ENCODE assay signal across 25 mouse cellular contexts in the genomic region with DNA sequence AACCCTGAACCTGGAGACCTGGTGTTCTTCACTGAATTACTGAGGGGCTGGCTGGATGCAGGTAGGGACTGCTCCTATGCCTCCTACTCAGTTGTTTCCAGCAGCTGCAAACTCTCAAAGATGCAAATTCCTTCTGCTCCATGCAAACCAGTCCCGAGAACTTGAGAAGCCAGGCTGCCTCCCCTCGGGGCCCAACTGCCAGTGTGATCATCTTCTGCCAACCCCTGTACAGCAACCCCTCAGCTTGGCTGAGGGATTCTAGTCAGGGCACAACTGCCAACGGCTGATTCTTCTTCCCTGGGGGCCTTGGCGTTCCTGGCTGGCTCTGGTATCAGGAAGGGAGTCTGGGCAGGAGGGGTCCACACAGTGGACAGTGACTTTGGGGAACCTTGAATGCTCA. TPM values are rescaled to one million over a fixed set of nuclear protein-coding genes. Genes with fewer than 3 reads are reported as not detected.
A peak's percentile ranks its signal among the peaks of the same experiment; 100 is the strongest.
DNase-seq lines count a peak whose midpoint lies in the region; ATAC-seq and TF ChIP-seq lines count a peak whose summit lies in the region.
"Had no signal": no experiment of that assay in that cellular context is flagged by ENCODE, and none has a peak within 500 bp of the region (broad histone marks: within the 10 kb centered on the region; RNA-seq: fewer than 3 reads in every experiment).

No protein-coding gene starts in this region.

- no peak for TF ChIP-seq CTCF in hindbrain, postnatal 0 days (IDR thresholded peaks at IDR 0.05; ENCODE audit: low read depth)
- TF ChIP-seq CTCF in left cerebral cortex, adult 2 months (IDR thresholded peaks at IDR 0.05) = no peak

- H3K27me3 ChIP-seq in hindbrain, postnatal 0 days (ENCODE audit: insufficient read depth, low read length) = no peaks in the 10 kb centered on the region
- H3K27me3 ChIP-seq in hindbrain, embryonic 12.5 days = no peaks in the 10 kb centered on the region
- H3K27me3 ChIP-seq: forebrain, embryonic 13.5 days; liver, embryonic 13.5 days; midbrain, embryonic 15.5 days had no signal

- 30% methylated on average over 4 of the region's 4 CpGs for WGBS in hindbrain, postnatal 0 days
- 58% methylated on average over 4 of the region's 4 CpGs for WGBS in hindbrain, embryonic 12.5 days

- no peak overlapping the region for H3K4me2 ChIP-seq in hindbrain, postnatal 0 days (ENCODE audit: low read depth, low read length)
- no peak overlapping the region for H3K4me2 ChIP-seq in hindbrain, embryonic 12.5 days (replicated peaks)
- H3K4me2 ChIP-seq: forebrain, embryonic 13.5 days; heart, embryonic 11.5 days; liver, embryonic 13.5 days; midbrain, embryonic 15.5 days had no signal

- H3K4me3 ChIP-seq in hindbrain, postnatal 0 days (ENCODE audit: low read length) = no peak overlapping the region
- H3K4me3 ChIP-seq in hindbrain, embryonic 12.5 days = no peak overlapping the region
- H3K4me3 ChIP-seq in left cerebral cortex, adult 2 months = no peak overlapping the region
- H3K4me3 ChIP-seq: forebrain, embryonic 13.5 days; liver, embryonic 13.5 days; midbrain, embryonic 15.5 days had no signal

- H3K27ac ChIP-seq in hindbrain, postnatal 0 days = no peak overlapping the region
- H3K27ac ChIP-seq in hindbrain, embryonic 12.5 days = no peak overlapping the region
- no peak overlapping the region for H3K27ac ChIP-seq in left cerebral cortex, adult 2 months
- H3K27ac ChIP-seq: forebrain, embryonic 13.5 days; liver, embryonic 13.5 days; midbrain, embryonic 15.5 days had no signal

- ATAC-seq in hindbrain, postnatal 0 days = no peak
- no peak for ATAC-seq in hindbrain, embryonic 12.5 days (ENCODE audit: low FRiP score)
- ATAC-seq: forebrain, embryonic 13.5 days; hindbrain, embryonic 16.5 days; midbrain, embryonic 15.5 days had no signal

- intact Hi-C loops in left cerebral cortex, postnatal 4 days (cut with DNase I) = no loop called here
- intact Hi-C loops in left cerebral cortex, adult 2 months (cut with DNase I) = no loop called here

- no peaks in the 10 kb centered on the region for H3K36me3 ChIP-seq in hindbrain, postnatal 0 days (ENCODE audit: insufficient read depth, low read length)
- H3K36me3 ChIP-seq in hindbrain, embryonic 12.5 days = peaks cover 6% of the 10 kb centered on the region; the same call in 1 of the 2 replicates
- H3K36me3 ChIP-seq: midbrain, embryonic 15.5 days had no signal

- peak; percentile 16 for DNase-seq in hindbrain, postnatal 0 days (ENCODE audit: low spot score)
- DNase-seq in left cerebral cortex, postnatal 4 days = peak; percentile 41
- no peak for DNase-seq in left cerebral cortex, adult 2 months (ENCODE audit: extremely low spot score in 1 of 2, low spot score in 2 of 2)
- peak; percentile 25 for DNase-seq in 3T3-L1 (ENCODE audit: low read depth, low spot score)
- DNase-seq in NIH3T3 (ENCODE audit: low read depth) = peak; percentile 34
- no peak for DNase-seq in cerebellum, postnatal 25 days
- DNase-seq: adrenal gland, postnatal 36 days; cerebellum, adult 11 months; cerebellum, adult 9-11 months; kidney, adult 18-20 months; liver, embryonic 13.5 days; lung, adult 2 months; lung, postnatal 14 days; thymus, adult 18-20 months; thymus, postnatal 36 days had no signal

- no peaks in the 10 kb centered on the region for H3K4me1 ChIP-seq in hindbrain, postnatal 0 days (ENCODE audit: insufficient read depth, low read length)
- peaks cover 5% of the 10 kb centered on the region for H3K4me1 ChIP-seq in hindbrain, embryonic 12.5 days
- H3K4me1 ChIP-seq: forebrain, embryonic 13.5 days; liver, embryonic 13.5 days had no signal

- no peak overlapping the region for H3K9ac ChIP-seq in hindbrain, postnatal 0 days (replicated peaks; ENCODE audit: low read length)
- no peak overlapping the region for H3K9ac ChIP-seq in hindbrain, embryonic 12.5 days
- H3K9ac ChIP-seq: forebrain, embryonic 13.5 days; liver, embryonic 13.5 days; midbrain, embryonic 15.5 days had no signal

- no peaks in the 10 kb centered on the region for H3K9me3 ChIP-seq in hindbrain, postnatal 0 days (ENCODE audit: low read length)
- H3K9me3 ChIP-seq in hindbrain, embryonic 12.5 days (replicated peaks) = no peaks in the 10 kb centered on the region
- H3K9me3 ChIP-seq: forebrain, embryonic 13.5 days; liver, embryonic 13.5 days; midbrain, embryonic 15.5 days had no signal

RNA-seq across cellular contexts. Expression of a gene that starts 17.7 kb away (rescaled TPM):
- 2.1 TPM in 2 replicates for total RNA-seq in hindbrain, postnatal 0 days (2014; rRNA removed)
- 1.7 and 1.8 TPM in 2 replicates for polyA plus RNA-seq in hindbrain, postnatal 0 days (2015; fragmentation: Nextera tagmentation; extraction: Ambion mirVana)
- polyA plus RNA-seq in hindbrain, embryonic 12.5 days (2016; fragmentation: Nextera tagmentation; extraction: Ambion mirVana) = 0.35 and 0.48 TPM in 2 replicates
- 1 to 10 TPM; 2.8 to 5.8 TPM for total RNA-seq in left cerebral cortex, postnatal 4 days (2021)
- total RNA-seq in left cerebral cortex, adult 2 months (2021) = under 1 TPM in 1 of 2 experiments, not detected in 1; 0.48 TPM
- total RNA-seq: gastrocnemius, adult 18-20 months; hematopoietic stem cell, adult 5-6 weeks; megakaryocyte progenitor cell, adult 5-6 weeks had no signal
- polyA plus RNA-seq: C2C12; embryonic facial prominence, embryonic 11.5 days; liver, embryonic 13.5 days had no signal

Comparison
In these comparisons a context has a peak if more than half of its experiments do, and no peak if none do; other contexts are left out.
1. DNase-seq: peak in hindbrain, postnatal 0 days (single experiment), left cerebral cortex, postnatal 4 days (single experiment), 3T3-L1 (single experiment) and NIH3T3 (single experiment); none in left cerebral cortex, adult 2 months (0 of 2) and cerebellum, postnatal 25 days (0 of 2).